Mouse (Mus musculus): ENCODE results near the gene 1700017B05Rik.
A peak's percentile ranks its signal among the peaks of the same experiment; 100 is the strongest.
"Not testable (repeated sequence)": the region's sequence is repeated elsewhere in the genome, so short reads cannot be mapped to it uniquely, and the experiment has no call there.

The 1700017B05Rik gene

DNA sequence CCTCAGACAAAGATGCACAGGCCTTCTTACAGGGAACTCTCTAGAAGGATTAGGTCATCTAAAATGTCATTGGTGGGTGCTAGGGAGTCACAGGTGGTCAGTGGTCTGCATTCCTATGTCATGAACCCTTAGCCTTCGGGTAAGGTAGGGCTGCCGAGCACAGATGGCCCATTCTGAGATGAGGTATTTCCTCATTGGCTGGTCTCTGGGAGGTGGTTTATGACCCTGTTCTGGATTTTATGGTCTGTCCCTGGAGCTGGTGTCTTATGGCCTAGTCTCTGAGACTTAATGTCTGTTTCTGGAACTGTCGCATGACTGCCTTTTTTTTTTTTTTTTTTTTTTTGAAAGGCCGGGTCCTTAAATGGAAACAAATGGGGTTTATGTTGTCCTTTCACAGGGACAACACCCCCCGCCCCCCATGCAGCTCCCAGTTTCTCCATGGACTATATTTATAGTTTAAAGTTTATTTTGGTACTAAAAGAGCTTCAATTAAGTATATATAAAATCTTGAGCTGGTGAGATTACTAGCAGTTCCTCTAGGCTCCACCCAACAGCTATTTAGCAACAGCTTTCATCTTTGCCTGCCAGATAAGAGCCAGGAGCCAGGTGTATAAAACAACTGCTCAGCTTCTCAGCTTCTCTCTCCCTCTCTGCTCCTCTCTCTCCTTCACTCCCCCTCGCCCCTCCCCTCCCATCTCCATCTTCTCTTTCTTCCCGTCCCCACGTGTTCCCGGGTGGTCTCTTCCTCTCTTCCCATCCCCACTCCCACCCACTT lies 49.8 kb downstream of the 1700017B05Rik start:
- DNase-seq: no peak

DNA sequence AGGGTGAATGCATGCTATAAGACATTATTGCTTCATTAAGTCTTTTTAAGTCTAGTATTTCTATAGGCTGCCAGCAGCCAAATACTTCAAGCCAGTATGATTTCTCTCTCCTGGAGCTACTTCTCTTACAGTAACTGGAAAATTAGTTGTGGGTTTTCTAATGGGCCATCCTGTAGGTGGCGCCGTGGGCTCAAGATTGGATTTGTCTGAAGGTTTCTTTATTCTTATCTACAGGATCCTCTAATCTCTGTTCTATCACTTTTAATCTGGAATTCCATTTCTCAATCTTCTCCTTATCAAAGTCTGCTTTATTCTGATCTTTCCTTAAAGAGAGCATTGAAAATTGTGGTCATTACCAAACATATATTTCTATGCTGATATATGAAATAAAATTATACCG lies 53.1 kb downstream of the 1700017B05Rik start:
- DNase-seq: peak; percentile 35 to 70

- DNase-seq: no peak
Observed at GRCm38 (mm10) chr9:57206896-57207295, 55.5 kb downstream of the 1700017B05Rik start.

DNA sequence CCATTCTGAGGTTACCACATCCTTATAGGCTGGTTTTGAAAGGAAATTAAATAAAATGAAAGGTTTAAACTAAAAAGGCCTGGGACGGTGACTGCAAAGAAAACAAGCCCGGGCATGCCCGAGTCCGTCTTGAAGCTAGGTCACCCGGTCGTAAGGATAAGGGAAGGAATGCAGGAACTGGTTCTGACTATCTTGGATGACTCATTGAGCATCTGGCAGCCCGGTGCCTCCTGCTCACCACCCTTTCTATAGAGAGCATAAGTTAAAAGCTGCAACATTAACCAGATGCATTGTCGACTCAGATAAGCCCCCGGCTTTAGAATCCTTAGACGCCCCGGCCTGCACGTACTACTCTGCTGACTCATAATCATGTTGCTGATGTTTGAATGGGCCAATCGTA lies 58.8 kb downstream of the 1700017B05Rik start:
- DNase-seq: not testable (repeated sequence)

All from cerebellum, postnatal 25 days (tissue).